20 mouse cellular contexts compared by ENCODE assay signal in the genomic region with DNA sequence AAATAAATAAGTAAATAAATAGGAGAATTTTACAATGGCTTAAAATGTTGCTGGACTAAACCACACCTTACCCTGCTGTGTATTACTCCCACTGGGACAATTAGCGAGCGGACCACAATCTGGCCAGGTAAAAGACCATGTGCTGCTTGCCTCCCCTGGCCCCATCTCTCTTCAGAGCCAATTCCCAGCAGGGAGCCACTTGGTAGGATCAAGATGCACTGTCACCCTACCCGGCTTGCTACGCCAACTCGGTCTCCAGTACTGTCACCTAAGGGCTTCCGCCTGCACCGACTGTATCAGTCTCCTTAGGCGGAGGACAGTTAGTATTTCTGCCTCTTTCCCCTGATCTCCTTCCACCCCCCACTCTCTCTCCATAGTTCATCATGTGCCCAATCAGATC. TPM values are rescaled to one million over a fixed set of nuclear protein-coding genes. Genes with fewer than 3 reads are reported as not detected.
A peak's percentile ranks its signal among the peaks of the same experiment; 100 is the strongest.
DNase-seq lines count a peak whose midpoint lies in the region; ATAC-seq and TF ChIP-seq lines count a peak whose summit lies in the region.
"Had no signal": no experiment of that assay in that cellular context is flagged by ENCODE, and none has a peak within 500 bp of the region (broad histone marks: within the 10 kb centered on the region; RNA-seq: fewer than 3 reads in every experiment).

No protein-coding gene starts in this region.

- H3K4me1 ChIP-seq in embryonic facial prominence, embryonic 14.5 days (ENCODE audit: control insufficient read depth, insufficient read depth, low read length): no peaks in the 10 kb centered on the region
- H3K4me1 ChIP-seq in embryonic facial prominence, embryonic 10.5 days: 0 out of 2 replicates have a peak, but pooled peaks cover 2% of the 10 kb centered on the region
- peaks cover 5% of the 10 kb centered on the region for H3K4me1 ChIP-seq in heart, embryonic 10.5 days
- H3K4me1 ChIP-seq in E14TG2a.4 (replicated peaks; ENCODE audit: low read depth, low read length): peaks cover 31% of the 10 kb centered on the region
- no peaks in the 10 kb centered on the region for H3K4me1 ChIP-seq in midbrain, embryonic 14.5 days (ENCODE audit: control insufficient read depth, insufficient read depth, low read length)
- H3K4me1 ChIP-seq: embryonic facial prominence, embryonic 13.5 days; forebrain, embryonic 13.5 days; forebrain, embryonic 15.5 days had no signal

- no peak for TF ChIP-seq CTCF in E14TG2a.4 (conservative IDR thresholded peaks at IDR 0.05; ENCODE audit: low read length)

- 88% methylated on average over 8 of the region's 8 CpGs for WGBS in embryonic facial prominence, embryonic 14.5 days
- 89% methylated on average over 8 of the region's 8 CpGs for WGBS in embryonic facial prominence, embryonic 10.5 days
- WGBS in heart, embryonic 10.5 days: 85% methylated on average over 8 of the region's 8 CpGs
- WGBS in midbrain, embryonic 14.5 days: 94% methylated on average over 8 of the region's 8 CpGs

- ATAC-seq in embryonic facial prominence, embryonic 14.5 days (ENCODE audit: low read depth): 0 out of 2 replicates have a peak, but pooled peaks have one; percentile 50
- ATAC-seq in midbrain, embryonic 14.5 days (ENCODE audit: low FRiP score, low TSS enrichment): no peak
- ATAC-seq: activated CD4-positive, CD25-positive, alpha-beta regulatory T cell, adult 4 months; forebrain, embryonic 13.5 days; forebrain, embryonic 15.5 days; forebrain, postnatal 0 days; Patski had no signal

- H3K9ac ChIP-seq in embryonic facial prominence, embryonic 14.5 days (ENCODE audit: low read depth, low read length): no peak overlapping the region
- H3K9ac ChIP-seq in midbrain, embryonic 14.5 days (replicated peaks; ENCODE audit: low read length): no peak overlapping the region
- H3K9ac ChIP-seq: embryonic facial prominence, embryonic 13.5 days; forebrain, embryonic 13.5 days; forebrain, embryonic 15.5 days; forebrain, postnatal 0 days had no signal

- no peaks in the 10 kb centered on the region for H3K27me3 ChIP-seq in embryonic facial prominence, embryonic 14.5 days (replicated peaks; ENCODE audit: control insufficient read depth, insufficient read depth, low read length)
- H3K27me3 ChIP-seq in embryonic facial prominence, embryonic 10.5 days (replicated peaks; ENCODE audit: low read depth, poor library complexity, severe bottlenecking): no peaks in the 10 kb centered on the region
- H3K27me3 ChIP-seq in heart, embryonic 10.5 days (ENCODE audit: insufficient read depth, poor library complexity, severe bottlenecking): no peaks in the 10 kb centered on the region
- H3K27me3 ChIP-seq in E14TG2a.4 (ENCODE audit: insufficient read depth, low read length): no peaks in the 10 kb centered on the region
- H3K27me3 ChIP-seq in midbrain, embryonic 14.5 days (ENCODE audit: control insufficient read depth, insufficient read depth, low read length): no peaks in the 10 kb centered on the region
- H3K27me3 ChIP-seq: embryonic facial prominence, embryonic 13.5 days; forebrain, embryonic 13.5 days; forebrain, embryonic 15.5 days; Patski had no signal

- H3K9me3 ChIP-seq in embryonic facial prominence, embryonic 14.5 days (ENCODE audit: control insufficient read depth, low read length): no peaks in the 10 kb centered on the region
- no peaks in the 10 kb centered on the region for H3K9me3 ChIP-seq in embryonic facial prominence, embryonic 10.5 days
- H3K9me3 ChIP-seq in heart, embryonic 10.5 days: no peaks in the 10 kb centered on the region
- no peaks in the 10 kb centered on the region for H3K9me3 ChIP-seq in E14TG2a.4 (ENCODE audit: low read length)
- no peaks in the 10 kb centered on the region for H3K9me3 ChIP-seq in midbrain, embryonic 14.5 days (ENCODE audit: control insufficient read depth, low read length)
- H3K9me3 ChIP-seq: embryonic facial prominence, embryonic 13.5 days; forebrain, embryonic 13.5 days; forebrain, embryonic 15.5 days; G1E had no signal

- no peak overlapping the region for H3K4me3 ChIP-seq in embryonic facial prominence, embryonic 14.5 days (ENCODE audit: low read depth, low read length)
- H3K4me3 ChIP-seq in embryonic facial prominence, embryonic 10.5 days: no peak overlapping the region
- H3K4me3 ChIP-seq in heart, embryonic 10.5 days: no peak overlapping the region
- H3K4me3 ChIP-seq in E14TG2a.4 (replicated peaks; ENCODE audit: low read length): 0 out of 2 replicates have a peak overlapping the region, but pooled peaks have one; percentile 29
- H3K4me3 ChIP-seq in midbrain, embryonic 14.5 days (replicated peaks; ENCODE audit: low read depth, low read length): no peak overlapping the region
- H3K4me3 ChIP-seq: embryonic facial prominence, embryonic 13.5 days; forebrain, embryonic 13.5 days; forebrain, embryonic 15.5 days had no signal

- no peak for DNase-seq in embryonic facial prominence, embryonic 14.5 days (ENCODE audit: low spot score)
- no peak for DNase-seq in embryonic facial prominence, embryonic 10.5 days (ENCODE audit: low spot score)
- DNase-seq in heart, embryonic 10.5 days (ENCODE audit: low spot score): peak; percentile 58
- no peak for DNase-seq in heart, adult 9 months (ENCODE audit: low spot score in 2 of 2)
- no peak for DNase-seq in midbrain, embryonic 14.5 days
- DNase-seq: adrenal gland, adult 8-10 months; adrenal gland, postnatal 14 days; adrenal gland, postnatal 36 days; cerebellum, adult 11-12 months; cerebellum, adult 2 months; cerebellum, adult 9-10 months; cerebellum, postnatal 14 days; forebrain, postnatal 0 days had no signal

- H3K36me3 ChIP-seq in embryonic facial prominence, embryonic 14.5 days (ENCODE audit: control insufficient read depth, insufficient read depth, low read length): no peaks in the 10 kb centered on the region
- H3K36me3 ChIP-seq in embryonic facial prominence, embryonic 10.5 days (replicated peaks): no peaks in the 10 kb centered on the region
- H3K36me3 ChIP-seq in heart, embryonic 10.5 days: no peaks in the 10 kb centered on the region
- H3K36me3 ChIP-seq in E14TG2a.4 (ENCODE audit: insufficient read depth, low read length): peaks cover 4% of the 10 kb centered on the region; the same call in 1 of the 2 replicates
- no peaks in the 10 kb centered on the region for H3K36me3 ChIP-seq in midbrain, embryonic 14.5 days (ENCODE audit: control insufficient read depth, insufficient read depth, low read length)
- H3K36me3 ChIP-seq: embryonic facial prominence, embryonic 13.5 days; forebrain, embryonic 15.5 days; G1E had no signal

- H3K27ac ChIP-seq in embryonic facial prominence, embryonic 14.5 days (replicated peaks; ENCODE audit: low read depth, low read length): no peak overlapping the region
- H3K27ac ChIP-seq in embryonic facial prominence, embryonic 10.5 days (replicated peaks): no peak overlapping the region
- no peak overlapping the region for H3K27ac ChIP-seq in heart, embryonic 10.5 days
- no peak overlapping the region for H3K27ac ChIP-seq in midbrain, embryonic 14.5 days (replicated peaks; ENCODE audit: low read depth, low read length)
- H3K27ac ChIP-seq: embryonic facial prominence, embryonic 13.5 days; forebrain, embryonic 13.5 days; forebrain, embryonic 15.5 days had no signal

- no peak overlapping the region for H3K4me2 ChIP-seq in embryonic facial prominence, embryonic 14.5 days (ENCODE audit: low read depth, low read length)
- no peak overlapping the region for H3K4me2 ChIP-seq in midbrain, embryonic 14.5 days (ENCODE audit: low read length)
- H3K4me2 ChIP-seq: embryonic facial prominence, embryonic 13.5 days; forebrain, embryonic 13.5 days; forebrain, embryonic 15.5 days had no signal

RNA-seq across cellular contexts. Expression of gene Hnrnpa3, which starts 30.6 kb away (rescaled TPM):
- 210 and 211 TPM in 2 replicates for polyA plus RNA-seq in embryonic facial prominence, embryonic 14.5 days (2014; fragmentation: Nextera tagmentation; extraction: Ambion mirVana)
- polyA plus RNA-seq in embryonic facial prominence, embryonic 10.5 days (2016; fragmentation: Nextera tagmentation; extraction: Ambion mirVana): 364 and 384 TPM in 2 replicates
- 188 and 209 TPM in 2 replicates for polyA plus RNA-seq in heart, embryonic 10.5 days (2016; fragmentation: Nextera tagmentation; extraction: Ambion mirVana)
- 163 and 176 TPM in 2 replicates for polyA plus RNA-seq in midbrain, embryonic 14.5 days (2014; fragmentation: Nextera tagmentation; extraction: Ambion mirVana)
